In genomic region chr4:139140267-139140666, GRCm38 (mm10) we compare ENCODE assay signal across 15 mouse cellular contexts. TPM values are rescaled to one million over a fixed set of nuclear protein-coding genes. Genes with fewer than 3 reads are reported as not detected.
DNase-seq lines count a peak whose midpoint lies in the region; ATAC-seq and TF ChIP-seq lines count a peak whose summit lies in the region.
"Had no signal": no experiment of that assay in that cellular context is flagged by ENCODE, and none has a peak within 500 bp of the region (broad histone marks: within the 10 kb centered on the region; RNA-seq: fewer than 3 reads in every experiment).

No protein-coding gene starts in this region.

- no peak for TF ChIP-seq POLR2A in lung, adult 2 months (IDR thresholded peaks at IDR 0.05; ENCODE audit: borderline replicate concordance, extremely low read depth, low read depth, low read length)

- no peak overlapping the region for H3K4me3 ChIP-seq in intestine, postnatal 0 days (ENCODE audit: low read depth, low read length)
- no peak overlapping the region for H3K4me3 ChIP-seq in intestine, embryonic 16.5 days (ENCODE audit: low read length)
- H3K4me3 ChIP-seq in lung, adult 2 months (replicated peaks; ENCODE audit: extremely low read depth, low read depth, low read length): no peak overlapping the region
- H3K4me3 ChIP-seq: hindbrain, embryonic 13.5 days had no signal

- no peaks in the 10 kb centered on the region for H3K4me1 ChIP-seq in intestine, postnatal 0 days (replicated peaks; ENCODE audit: control insufficient read depth, insufficient read depth, low read length)
- H3K4me1 ChIP-seq in intestine, embryonic 16.5 days (ENCODE audit: control insufficient read depth, insufficient read depth, low read length): peaks cover 7% of the 10 kb centered on the region
- H3K4me1 ChIP-seq in lung, adult 2 months (ENCODE audit: control insufficient read depth, insufficient read depth, low read length): no peaks in the 10 kb centered on the region
- H3K4me1 ChIP-seq: hindbrain, embryonic 13.5 days had no signal

- H3K36me3 ChIP-seq in intestine, postnatal 0 days (ENCODE audit: control insufficient read depth, insufficient read depth): no peaks in the 10 kb centered on the region
- no peaks in the 10 kb centered on the region for H3K36me3 ChIP-seq in intestine, embryonic 16.5 days (ENCODE audit: control insufficient read depth, insufficient read depth, low read length)
- H3K36me3 ChIP-seq: hindbrain, embryonic 13.5 days had no signal

- WGBS in intestine, postnatal 0 days: 78% methylated on average over 2 of the region's 2 CpGs
- WGBS in intestine, embryonic 16.5 days: 79% methylated on average over 2 of the region's 2 CpGs
- whole genome bisulfite sequencing in lung, adult 2 months: 73% methylated on average over 2 of the region's 2 CpGs

- no peaks in the 10 kb centered on the region for H3K9me3 ChIP-seq in intestine, postnatal 0 days (ENCODE audit: control insufficient read depth)
- H3K9me3 ChIP-seq in intestine, embryonic 16.5 days (ENCODE audit: control insufficient read depth, low read length): peaks cover 8% of the 10 kb centered on the region; the same call in 1 of the 2 replicates
- H3K9me3 ChIP-seq: hindbrain, embryonic 13.5 days had no signal

- H3K9ac ChIP-seq in intestine, postnatal 0 days (ENCODE audit: low read depth, low read length): no peak overlapping the region
- no peak overlapping the region for H3K9ac ChIP-seq in intestine, embryonic 16.5 days (ENCODE audit: low read depth, low read length)
- H3K9ac ChIP-seq: hindbrain, embryonic 13.5 days; lung, embryonic 14.5 days had no signal

- no peak for DNase-seq in lung, adult 2 months
- no peak for DNase-seq in lung, postnatal 4 days
- peak; percentile 27 for DNase-seq in ES-CJ7 (ENCODE audit: low read depth, low spot score)
- DNase-seq in frontal cortex, adult 2 months (ENCODE audit: extremely low spot score in 1 of 2, low spot score in 1 of 2): no peak
- no peak for DNase-seq in urinary bladder, postnatal 4 days (ENCODE audit: low spot score in 2 of 2)
- DNase-seq: adrenal gland, postnatal 14 days; cerebellum, postnatal 14 days; kidney, adult 8-10 months; left cerebral cortex, postnatal 4 days; lung, embryonic 14.5 days; right cerebral cortex, postnatal 14 days had no signal

- no peak overlapping the region for H3K27ac ChIP-seq in intestine, postnatal 0 days (ENCODE audit: low read depth, low read length)
- H3K27ac ChIP-seq in intestine, embryonic 16.5 days (ENCODE audit: low read length): no peak overlapping the region
- H3K27ac ChIP-seq: hindbrain, embryonic 13.5 days had no signal

- H3K27me3 ChIP-seq in intestine, postnatal 0 days (replicated peaks; ENCODE audit: control insufficient read depth, insufficient read depth, low read length): no peaks in the 10 kb centered on the region
- no peaks in the 10 kb centered on the region for H3K27me3 ChIP-seq in intestine, embryonic 16.5 days (replicated peaks; ENCODE audit: control insufficient read depth, insufficient read depth, low read length)
- H3K27me3 ChIP-seq: hindbrain, embryonic 13.5 days had no signal

- no peak overlapping the region for H3K4me2 ChIP-seq in intestine, postnatal 0 days (replicated peaks; ENCODE audit: low read depth)
- H3K4me2 ChIP-seq in intestine, embryonic 16.5 days (ENCODE audit: low read depth, low read length): no peak overlapping the region
- H3K4me2 ChIP-seq: hindbrain, embryonic 13.5 days; lung, embryonic 14.5 days had no signal

- peak; percentile 59 for TF ChIP-seq CTCF in intestine, postnatal 0 days (IDR thresholded peaks at IDR 0.05; ENCODE audit: low read depth)
- TF ChIP-seq CTCF in lung, adult 2 months (IDR thresholded peaks at IDR 0.05; ENCODE audit: insufficient read depth, low read length): peak; percentile 66

- no peak for ATAC-seq in intestine, postnatal 0 days
- no peak for ATAC-seq in intestine, embryonic 16.5 days
- ATAC-seq in megakaryocyte progenitor cell, adult 5-6 weeks (replicated peaks; ENCODE audit: poor library complexity): peak; percentile 58; the same call in 1 of the 2 replicates

RNA-seq across cellular contexts. Expression of gene Minos1, which starts 9.4 kb away (rescaled TPM):
- 820 and 852 TPM in 2 replicates for polyA plus RNA-seq in intestine, postnatal 0 days (2015; fragmentation: Nextera tagmentation; extraction: Ambion mirVana)
- 658 and 660 TPM in 2 replicates for polyA plus RNA-seq in intestine, embryonic 16.5 days (2015; fragmentation: Nextera tagmentation; extraction: Ambion mirVana)
- polyA plus RNA-seq in lung, adult 2 months (2012; rRNA removed): 29.7 and 37.7 TPM in 2 replicates
- total RNA-seq in megakaryocyte progenitor cell, adult 5-6 weeks (2015): 517 and 531 TPM in 2 replicates
- total RNA-seq in megakaryocyte progenitor cell, adult 5-6 weeks (2017): 167 and 172 TPM in 2 replicates
- 162 and 170 TPM in 2 replicates for polyA plus RNA-seq in frontal cortex, adult 2 months (2012; rRNA removed)

RNA-seq across cellular contexts. Expression of gene Nbl1, which starts 47.5 kb away (rescaled TPM):
- polyA plus RNA-seq in intestine, postnatal 0 days (2015; fragmentation: Nextera tagmentation; extraction: Ambion mirVana): 37.6 and 39.9 TPM in 2 replicates
- 38.9 and 43.3 TPM in 2 replicates for polyA plus RNA-seq in intestine, embryonic 16.5 days (2015; fragmentation: Nextera tagmentation; extraction: Ambion mirVana)
- polyA plus RNA-seq in lung, adult 2 months (2012; rRNA removed): 330 and 497 TPM in 2 replicates
- total RNA-seq in megakaryocyte progenitor cell, adult 5-6 weeks (2015): not detected in 2 replicates
- not detected in 2 replicates for total RNA-seq in megakaryocyte progenitor cell, adult 5-6 weeks (2017)
- polyA plus RNA-seq in frontal cortex, adult 2 months (2012; rRNA removed): 78.9 and 79.7 TPM in 2 replicates

RNA-seq across cellular contexts. Expression of gene Capzb, which starts 52.4 kb away (rescaled TPM):
- 299 and 306 TPM in 2 replicates for polyA plus RNA-seq in intestine, postnatal 0 days (2015; fragmentation: Nextera tagmentation; extraction: Ambion mirVana)
- 440 and 454 TPM in 2 replicates for polyA plus RNA-seq in intestine, embryonic 16.5 days (2015; fragmentation: Nextera tagmentation; extraction: Ambion mirVana)
- 152 and 172 TPM in 2 replicates for polyA plus RNA-seq in lung, adult 2 months (2012; rRNA removed)
- 409 and 415 TPM in 2 replicates for total RNA-seq in megakaryocyte progenitor cell, adult 5-6 weeks (2015)
- 139 and 157 TPM in 2 replicates for total RNA-seq in megakaryocyte progenitor cell, adult 5-6 weeks (2017)
- 222 and 227 TPM in 2 replicates for polyA plus RNA-seq in frontal cortex, adult 2 months (2012; rRNA removed)
